Mouse (Mus musculus) stomach, postnatal 0 days (tissue): ENCODE measurements around the gene Galnt14.

Experiments
- CTCF ChIP-seq: IDR thresholded peaks from 2 replicates; pipeline ENCODE4 v1.5.1; 2016; ENCODE audit warnings: antibody characterized with exemption, low read depth, mild to moderate bottlenecking, moderate library complexity
- EP300 ChIP-seq: optimal IDR thresholded peaks from 2 replicates; pipeline ENCODE3; 2016; ENCODE audit warnings: antibody characterized with exemption

- TF ChIP-seq CTCF (no peak), EP300 (no peak)
Observed at GRCm38 (mm10) chr17:73518359-73518758, 191.9 kb downstream of the Galnt14 start.
